Mouse (Mus musculus) urinary bladder, postnatal 14 days (tissue): ENCODE results near the gene Olfr726.

Experiments
- DNase-seq: peaks from one replicate; pipeline ENCODE4 v3.0.0; 2021; ENCODE audit warnings: low spot score

Gene Olfr726

GRCm38 (mm10) chr14:50090853-50091252 is at the start of gene Olfr726:
Olfr726 (minus strand) TSS chr14:50090953.
- DNase-seq: no peak

- no peak for DNase-seq
Measured at GRCm38 (mm10) chr14:50122886-50123285, 32.1 kb upstream of the Olfr726 start, which contains the start of gene Olfr727. Olfr727 (plus strand) TSS chr14:50123186.

GRCm38 (mm10) chr14:50062733-50063104 is 28.0 kb downstream of the Olfr726 start:
- no peak for DNase-seq

- peak; percentile 54 for DNase-seq
Measured at GRCm38 (mm10) chr14:50061955-50062732, 28.6 kb downstream of the Olfr726 start.

- no peak for DNase-seq
Measured at GRCm38 (mm10) chr14:50061590-50061954, 29.2 kb downstream of the Olfr726 start.

GRCm38 (mm10) chr14:50061179-50061578 is 29.6 kb downstream of the Olfr726 start:
- no peak for DNase-seq

GRCm38 (mm10) chr14:50040275-50040674 is 50.5 kb downstream of the Olfr726 start, which contains the start of gene Olfr725:
Olfr725 (minus strand) TSS chr14:50040375.
- DNase-seq: no peak
